In the genomic region with DNA sequence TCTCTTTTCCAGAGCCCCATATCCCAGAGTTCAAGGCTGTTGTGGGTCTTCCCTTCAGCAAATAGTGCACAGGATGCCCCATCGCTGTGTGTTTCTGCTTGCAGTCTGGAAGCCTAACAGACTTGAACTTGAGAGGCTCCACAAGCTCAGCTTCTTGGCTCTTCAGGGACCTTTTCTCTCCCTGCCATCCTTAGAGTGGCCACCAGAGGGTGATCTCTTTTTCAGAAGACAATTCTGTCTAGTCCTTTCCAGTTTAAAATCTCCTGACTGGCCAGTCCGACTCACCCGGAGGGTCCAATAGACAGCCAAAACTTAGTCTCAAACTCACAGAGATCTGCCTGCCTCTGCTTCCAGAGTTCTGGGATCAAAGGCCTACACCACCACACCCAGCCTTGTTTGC, we compare ENCODE assay signal across 10 mouse cellular contexts. TPM values are rescaled to one million over a fixed set of nuclear protein-coding genes. Genes with fewer than 3 reads are reported as not detected.
DNase-seq lines count a peak whose midpoint lies in the region; ATAC-seq and TF ChIP-seq lines count a peak whose summit lies in the region.
"Had no signal": no experiment of that assay in that cellular context is flagged by ENCODE, and none has a peak within 500 bp of the region (broad histone marks: within the 10 kb centered on the region; RNA-seq: fewer than 3 reads in every experiment).

No protein-coding gene starts in this region.

- no peaks in the 10 kb centered on the region for H3K79me2 ChIP-seq in heart, adult 2 months (replicated peaks; ENCODE audit: control insufficient read depth, insufficient read depth, low read length)

- H3K27ac ChIP-seq in heart, adult 2 months: no peak overlapping the region
- H3K27ac ChIP-seq in heart, embryonic 11.5 days (ENCODE audit: low read depth, low read length): no peak overlapping the region
- H3K27ac ChIP-seq in midbrain, postnatal 0 days (ENCODE audit: low read depth, low read length): no peak overlapping the region
- H3K27ac ChIP-seq: embryonic facial prominence, embryonic 12.5 days; neural tube, embryonic 12.5 days had no signal

- POLR2A ChIA-PET in Patski (lab: Charles Lee): interaction anchor here (1.0 kb wide), 1 partner anchor 23 kb away, joined by 4 read pairs; the partner anchor contains the start of gene Plod3

- ATAC-seq in heart, embryonic 11.5 days (replicated peaks; ENCODE audit: insufficient number of reproducible peaks, low FRiP score, low TSS enrichment): no peak
- no peak for ATAC-seq in Patski
- peak; percentile 49 to 51; a peak in 1 of 4 replicates for ATAC-seq in hematopoietic stem cell, adult 5-6 weeks (replicated peaks in 1 of 2; ENCODE audit: insufficient read depth in 1 of 2, low FRiP score in 2 of 2, low TSS enrichment in 1 of 2, low read depth in 1 of 2, poor library complexity in 2 of 2, severe bottlenecking in 2 of 2)
- ATAC-seq in midbrain, postnatal 0 days (ENCODE audit: low FRiP score): no peak

- H3K4me3 ChIP-seq in heart, adult 2 months: no peak overlapping the region
- no peak overlapping the region for H3K4me3 ChIP-seq in heart, embryonic 11.5 days (ENCODE audit: low read depth, low read length)
- H3K4me3 ChIP-seq in midbrain, postnatal 0 days (ENCODE audit: low read depth, low read length): no peak overlapping the region
- H3K4me3 ChIP-seq: embryonic facial prominence, embryonic 12.5 days; neural tube, embryonic 12.5 days had no signal

- no peak for TF ChIP-seq POLR2A in heart, adult 2 months (IDR thresholded peaks at IDR 0.05; ENCODE audit: insufficient read depth, low read depth, low read length)

- no peak overlapping the region for H3K9ac ChIP-seq in heart, adult 2 months (ENCODE audit: low read depth, low read length)
- no peak overlapping the region for H3K9ac ChIP-seq in heart, embryonic 11.5 days (ENCODE audit: low read depth, low read length)
- no peak overlapping the region for H3K9ac ChIP-seq in midbrain, postnatal 0 days (replicated peaks; ENCODE audit: low read length, poor library complexity, severe bottlenecking)
- H3K9ac ChIP-seq: embryonic facial prominence, embryonic 12.5 days; neural tube, embryonic 12.5 days had no signal

- peak in 1 of 2 experiments; percentile 39 for DNase-seq in heart, adult 2 months
- DNase-seq in ovary, postnatal 14 days (ENCODE audit: low spot score): peak; percentile 38
- DNase-seq in ovary, adult 18-20 months (ENCODE audit: low spot score): no peak
- DNase-seq in Patski (ENCODE audit: low read depth, low spot score): no peak
- peak; percentile 58 for DNase-seq in midbrain, postnatal 0 days (ENCODE audit: low spot score)
- no peak for DNase-seq in urinary bladder, adult 2 months (ENCODE audit: low spot score)

- no peaks in the 10 kb centered on the region for H3K27me3 ChIP-seq in heart, adult 2 months (ENCODE audit: control insufficient read depth, insufficient read depth, low read length)
- peaks cover 7% of the 10 kb centered on the region; the same call in 1 of the 2 replicates for H3K27me3 ChIP-seq in heart, embryonic 11.5 days (ENCODE audit: control insufficient read depth, insufficient read depth, low read length)
- no peaks in the 10 kb centered on the region for H3K27me3 ChIP-seq in Patski
- no peaks in the 10 kb centered on the region for H3K27me3 ChIP-seq in midbrain, postnatal 0 days (ENCODE audit: insufficient read depth, low read length)
- H3K27me3 ChIP-seq: embryonic facial prominence, embryonic 12.5 days; neural tube, embryonic 12.5 days had no signal

- TF ChIP-seq CTCF in heart, adult 2 months (IDR thresholded peaks at IDR 0.05): peak; percentile 83
- peak; percentile 85 for TF ChIP-seq CTCF in Patski (IDR thresholded peaks at IDR 0.05)
- peak; percentile 74 for TF ChIP-seq CTCF in midbrain, postnatal 0 days (IDR thresholded peaks at IDR 0.05)

- TF ChIP-seq EP300 in heart, adult 2 months (IDR thresholded peaks at IDR 0.05; ENCODE audit: insufficient read depth, low read depth, low read length): no peak

- H3K36me3 ChIP-seq in heart, adult 2 months (ENCODE audit: control insufficient read depth, insufficient read depth, low read length): no peaks in the 10 kb centered on the region
- H3K36me3 ChIP-seq in heart, embryonic 11.5 days (ENCODE audit: control insufficient read depth, insufficient read depth, low read length): no peaks in the 10 kb centered on the region
- no peaks in the 10 kb centered on the region for H3K36me3 ChIP-seq in midbrain, postnatal 0 days (ENCODE audit: insufficient read depth, low read length)
- H3K36me3 ChIP-seq: embryonic facial prominence, embryonic 12.5 days; neural tube, embryonic 12.5 days had no signal

- in situ Hi-C loops in Patski (cut with MboI; ENCODE audit: low pct_unique_long_range_greater_than_20kb): no loop called here

- CTCF ChIA-PET in Patski (lab: Charles Lee): interaction anchor here (0.9 to 1.9 kb wide), 8 partner anchors 10 to 96 kb away, joined by 3 to 6 read pairs (median 4); no protein-coding TSS in a partner anchor

- intact Hi-C loops in heart, adult 2 months (cut with DNase I): no loop called here

- no peaks in the 10 kb centered on the region; the same call in 1 of the 2 replicates for H3K9me3 ChIP-seq in heart, embryonic 11.5 days (replicated peaks; ENCODE audit: control insufficient read depth, low read length)
- no peaks in the 10 kb centered on the region for H3K9me3 ChIP-seq in midbrain, postnatal 0 days (ENCODE audit: low read length)
- H3K9me3 ChIP-seq: embryonic facial prominence, embryonic 12.5 days; neural tube, embryonic 12.5 days had no signal

- H3K4me1 ChIP-seq in heart, adult 2 months (ENCODE audit: control insufficient read depth, insufficient read depth, low read length): no peaks in the 10 kb centered on the region
- H3K4me1 ChIP-seq in heart, embryonic 11.5 days (ENCODE audit: control insufficient read depth, insufficient read depth, low read length): no peaks in the 10 kb centered on the region
- H3K4me1 ChIP-seq in midbrain, postnatal 0 days (ENCODE audit: insufficient read depth, low read length): no peaks in the 10 kb centered on the region
- H3K4me1 ChIP-seq: embryonic facial prominence, embryonic 12.5 days; neural tube, embryonic 12.5 days had no signal

- no peak overlapping the region for H3K4me2 ChIP-seq in heart, embryonic 11.5 days
- no peak overlapping the region for H3K4me2 ChIP-seq in midbrain, postnatal 0 days (ENCODE audit: low read depth, low read length, poor library complexity, severe bottlenecking)
- H3K4me2 ChIP-seq: embryonic facial prominence, embryonic 12.5 days; neural tube, embryonic 12.5 days had no signal

- WGBS in heart, adult 2 months: 19% methylated on average over 3 of the region's 3 CpGs
- WGBS in heart, embryonic 11.5 days (ENCODE audit: insufficient replicate concordance): 33% methylated on average over 3 of the region's 3 CpGs
- 26% methylated on average over 3 of the region's 3 CpGs for WGBS in midbrain, postnatal 0 days

RNA-seq across cellular contexts. Expression of gene Vgf, which starts 16.2 kb away (rescaled TPM):
- total RNA-seq in heart, adult 2 months (2021): not detected
- 0.06 TPM in 2 replicates for polyA plus RNA-seq in heart, adult 2 months (2012; rRNA removed)
- 0.20 TPM in 1 of 2 replicates, not detected in the other for polyA plus RNA-seq in heart, embryonic 11.5 days (2014; fragmentation: Nextera tagmentation; extraction: Ambion mirVana)
- polyA plus RNA-seq in Patski (2021): 0.89 TPM
- 0.10 TPM in 1 of 2 replicates, not detected in the other for total RNA-seq in hematopoietic stem cell, adult 5-6 weeks (2017)
- total RNA-seq in midbrain, postnatal 0 days (2014; rRNA removed): 103 and 154 TPM in 2 replicates
- polyA plus RNA-seq in midbrain, postnatal 0 days (2015; fragmentation: Nextera tagmentation; extraction: Ambion mirVana): 46.8 and 49.1 TPM in 2 replicates
- polyA plus RNA-seq in urinary bladder, adult 2 months (2012; rRNA removed): 0.08 and 0.15 TPM in 2 replicates

RNA-seq across cellular contexts. Expression of gene Znhit1, which starts 22.2 kb away (rescaled TPM):
- 10 to 100 TPM; 65.5 to 70.1 TPM for total RNA-seq in heart, adult 2 months (2021)
- polyA plus RNA-seq in heart, adult 2 months (2012; rRNA removed): 53.6 and 58.4 TPM in 2 replicates
- polyA plus RNA-seq in heart, embryonic 11.5 days (2014; fragmentation: Nextera tagmentation; extraction: Ambion mirVana): 92.4 and 92.9 TPM in 2 replicates
- 99.6 TPM for polyA plus RNA-seq in Patski (2021)
- 14.8 and 38.6 TPM in 2 replicates for total RNA-seq in hematopoietic stem cell, adult 5-6 weeks (2017)
- 85.4 and 100 TPM in 2 replicates for total RNA-seq in midbrain, postnatal 0 days (2014; rRNA removed)
- polyA plus RNA-seq in midbrain, postnatal 0 days (2015; fragmentation: Nextera tagmentation; extraction: Ambion mirVana): 153 and 176 TPM in 2 replicates
- 62.3 and 66.6 TPM in 2 replicates for polyA plus RNA-seq in urinary bladder, adult 2 months (2012; rRNA removed)

RNA-seq across cellular contexts. Expression of gene Plod3, which starts 23.2 kb away (rescaled TPM):
- 10 to 100 TPM; 32.0 to 37.1 TPM for total RNA-seq in heart, adult 2 months (2021)
- 30.3 and 30.8 TPM in 2 replicates for polyA plus RNA-seq in heart, adult 2 months (2012; rRNA removed)
- polyA plus RNA-seq in heart, embryonic 11.5 days (2014; fragmentation: Nextera tagmentation; extraction: Ambion mirVana): 33.0 and 36.4 TPM in 2 replicates
- 202 TPM for polyA plus RNA-seq in Patski (2021)
- 33.3 and 37.8 TPM in 2 replicates for total RNA-seq in hematopoietic stem cell, adult 5-6 weeks (2017)
- total RNA-seq in midbrain, postnatal 0 days (2014; rRNA removed): 44.5 and 68.1 TPM in 2 replicates
- 26.7 and 29.3 TPM in 2 replicates for polyA plus RNA-seq in midbrain, postnatal 0 days (2015; fragmentation: Nextera tagmentation; extraction: Ambion mirVana)
- polyA plus RNA-seq in urinary bladder, adult 2 months (2012; rRNA removed): 45.8 and 50.9 TPM in 2 replicates

RNA-seq across cellular contexts. Expression of gene Ap1s1, which starts 35.9 kb away (rescaled TPM):
- total RNA-seq in heart, adult 2 months (2021): 10 to 100 TPM; 33.9 to 36.8 TPM
- polyA plus RNA-seq in heart, adult 2 months (2012; rRNA removed): 23.4 and 38.6 TPM in 2 replicates
- 131 and 145 TPM in 2 replicates for polyA plus RNA-seq in heart, embryonic 11.5 days (2014; fragmentation: Nextera tagmentation; extraction: Ambion mirVana)
- 240 TPM for polyA plus RNA-seq in Patski (2021)
- 39.7 and 42.4 TPM in 2 replicates for total RNA-seq in hematopoietic stem cell, adult 5-6 weeks (2017)
- total RNA-seq in midbrain, postnatal 0 days (2014; rRNA removed): 139 and 144 TPM in 2 replicates
- 308 and 311 TPM in 2 replicates for polyA plus RNA-seq in midbrain, postnatal 0 days (2015; fragmentation: Nextera tagmentation; extraction: Ambion mirVana)
- polyA plus RNA-seq in urinary bladder, adult 2 months (2012; rRNA removed): 96.2 and 118 TPM in 2 replicates

RNA-seq across cellular contexts. Expression of gene Cldn15, which starts 43.6 kb away (rescaled TPM):
- 1 to 10 TPM; 7.3 to 8.7 TPM for total RNA-seq in heart, adult 2 months (2021)
- polyA plus RNA-seq in heart, adult 2 months (2012; rRNA removed): 13.3 and 15.1 TPM in 2 replicates
- polyA plus RNA-seq in heart, embryonic 11.5 days (2014; fragmentation: Nextera tagmentation; extraction: Ambion mirVana): 1.3 and 1.9 TPM in 2 replicates
- 0.22 TPM for polyA plus RNA-seq in Patski (2021)
- total RNA-seq in hematopoietic stem cell, adult 5-6 weeks (2017): 0.40 and 9.1 TPM in 2 replicates
- 0.38 and 0.52 TPM in 2 replicates for total RNA-seq in midbrain, postnatal 0 days (2014; rRNA removed)
- 0.07 and 0.32 TPM in 2 replicates for polyA plus RNA-seq in midbrain, postnatal 0 days (2015; fragmentation: Nextera tagmentation; extraction: Ambion mirVana)
- 6.5 and 10.6 TPM in 2 replicates for polyA plus RNA-seq in urinary bladder, adult 2 months (2012; rRNA removed)

Comparison
In these comparisons a context has a peak if more than half of its experiments do, and no peak if none do; other contexts are left out.
1. DNase-seq: peak in ovary, postnatal 14 days (single experiment) and midbrain, postnatal 0 days (single experiment); none in ovary, adult 18-20 months (single experiment), Patski (single experiment) and urinary bladder, adult 2 months (single experiment).
2. ATAC-seq: peak in hematopoietic stem cell, adult 5-6 weeks (2 of 2); none in heart, embryonic 11.5 days (single experiment), Patski (single experiment) and midbrain, postnatal 0 days (single experiment).
3. RNA of gene Vgf, which starts 16.2 kb away (polyA plus RNA-seq): 46.8 to 49.1 TPM in midbrain, postnatal 0 days; 0.89 TPM in Patski (single experiment), 0.20 TPM in heart, embryonic 11.5 days, 0.08 to 0.15 TPM in urinary bladder, adult 2 months and 0.06 TPM in heart, adult 2 months; every median in the first group is over 10 times any median in the second.
4. Peak in every context shown above with its lines, with median percentiles within 50 percentile points of each other: CTCF ChIP-seq.